Mouse (Mus musculus) cerebellum, adult 2 months (tissue): ENCODE measurements around the gene Ifrd1.

Source experiments
- CTCF ChIP-seq: fragments of 200-500 bp; IDR thresholded peaks from 2 replicates; pipeline ENCODE4 v1.5.1; 2011; ENCODE audit warnings: low read depth, mild to moderate bottlenecking, control low read depth, low read length, moderate library complexity, borderline replicate concordance; ENCODE audit not compliant: insufficient read depth
- POLR2A ChIP-seq: fragments of 200-500 bp; IDR thresholded peaks from 2 replicates; pipeline ENCODE4 v1.6.1; 2011; ENCODE audit warnings: low read length, control low read depth, borderline replicate concordance; ENCODE audit not compliant: insufficient read depth

- TF ChIP-seq CTCF = no peak
- TF ChIP-seq POLR2A = no peak
These were observed 16.7 kb downstream of the Ifrd1 start for GRCm38 (mm10) chr12:40231632-40232031.
